Mouse (Mus musculus): Measurements from ENCODE around the gene Mst1.

The Mst1 gene

GRCm38 (mm10) chr9:108080168-108080567 is at the start of gene Mst1:
Gene Mst1 (plus strand): TSS chr9:108080436.
- peak; percentile 82 for DNase-seq (ENCODE audit: low read depth)

GRCm38 (mm10) chr9:108032126-108032525 is 48.1 kb upstream of the Mst1 start:
- no peak for DNase-seq (ENCODE audit: low read depth)

- peak; percentile 61 for DNase-seq (ENCODE audit: low read depth)
These were observed 44.7 kb upstream of the Mst1 start for GRCm38 (mm10) chr9:108035331-108036156.

- no peak for DNase-seq (ENCODE audit: low read depth)
These were observed 35.3 kb upstream of the Mst1 start for GRCm38 (mm10) chr9:108044751-108045492.

GRCm38 (mm10) chr9:108046582-108046981 is 33.7 kb upstream of the Mst1 start:
- DNase-seq (ENCODE audit: low read depth): no peak

- DNase-seq (ENCODE audit: low read depth): peak; percentile 57
These were observed 32.4 kb upstream of the Mst1 start for GRCm38 (mm10) chr9:108047601-108048565.

- no peak for DNase-seq (ENCODE audit: low read depth)
These were observed 31.7 kb upstream of the Mst1 start for GRCm38 (mm10) chr9:108048566-108048955.

GRCm38 (mm10) chr9:108049016-108049455 is 31.2 kb upstream of the Mst1 start, which contains the start of gene Gmppb:
Gene Gmppb (plus strand): TSS chr9:108049242.
- peak; percentile 96 for DNase-seq (ENCODE audit: low read depth)

- no peak for DNase-seq (ENCODE audit: low read depth)
These were observed 30.5 kb upstream of the Mst1 start for GRCm38 (mm10) chr9:108049561-108050251.

- DNase-seq (ENCODE audit: low read depth): no peak
These were observed 28.9 kb upstream of the Mst1 start for GRCm38 (mm10) chr9:108051184-108051930.

GRCm38 (mm10) chr9:108051931-108052220 is 28.4 kb upstream of the Mst1 start:
- DNase-seq (ENCODE audit: low read depth): no peak

- no peak for DNase-seq (ENCODE audit: low read depth)
These were observed 27.8 kb upstream of the Mst1 start for GRCm38 (mm10) chr9:108052411-108052810.

GRCm38 (mm10) chr9:108052885-108053664 is 27.2 kb upstream of the Mst1 start, which contains the start of gene Amigo3:
Gene Amigo3 (plus strand): TSS chr9:108053159.
- DNase-seq (ENCODE audit: low read depth): peak; percentile 99

GRCm38 (mm10) chr9:108053665-108054225 is 26.5 kb upstream of the Mst1 start:
- no peak for DNase-seq (ENCODE audit: low read depth)

- no peak for DNase-seq (ENCODE audit: low read depth)
These were observed 25.8 kb upstream of the Mst1 start for GRCm38 (mm10) chr9:108054331-108055040.

- DNase-seq (ENCODE audit: low read depth): no peak
These were observed 25.2 kb upstream of the Mst1 start for GRCm38 (mm10) chr9:108055061-108055460.

GRCm38 (mm10) chr9:108055661-108056237 is 24.5 kb upstream of the Mst1 start:
- DNase-seq (ENCODE audit: low read depth): no peak

Data from c-Kit-positive CD71-positive TER-119-negative erythroid progenitor cells, embryonic 14.5 days (primary cell).